Mouse (Mus musculus) testis, postnatal 14 days (tissue): ENCODE results near the gene Tnf.

ENCODE experiments used
- DNase-seq: peaks from one replicate; pipeline ENCODE4 v3.0.0; 2021; ENCODE audit warnings: low spot score

The Tnf gene

DNA sequence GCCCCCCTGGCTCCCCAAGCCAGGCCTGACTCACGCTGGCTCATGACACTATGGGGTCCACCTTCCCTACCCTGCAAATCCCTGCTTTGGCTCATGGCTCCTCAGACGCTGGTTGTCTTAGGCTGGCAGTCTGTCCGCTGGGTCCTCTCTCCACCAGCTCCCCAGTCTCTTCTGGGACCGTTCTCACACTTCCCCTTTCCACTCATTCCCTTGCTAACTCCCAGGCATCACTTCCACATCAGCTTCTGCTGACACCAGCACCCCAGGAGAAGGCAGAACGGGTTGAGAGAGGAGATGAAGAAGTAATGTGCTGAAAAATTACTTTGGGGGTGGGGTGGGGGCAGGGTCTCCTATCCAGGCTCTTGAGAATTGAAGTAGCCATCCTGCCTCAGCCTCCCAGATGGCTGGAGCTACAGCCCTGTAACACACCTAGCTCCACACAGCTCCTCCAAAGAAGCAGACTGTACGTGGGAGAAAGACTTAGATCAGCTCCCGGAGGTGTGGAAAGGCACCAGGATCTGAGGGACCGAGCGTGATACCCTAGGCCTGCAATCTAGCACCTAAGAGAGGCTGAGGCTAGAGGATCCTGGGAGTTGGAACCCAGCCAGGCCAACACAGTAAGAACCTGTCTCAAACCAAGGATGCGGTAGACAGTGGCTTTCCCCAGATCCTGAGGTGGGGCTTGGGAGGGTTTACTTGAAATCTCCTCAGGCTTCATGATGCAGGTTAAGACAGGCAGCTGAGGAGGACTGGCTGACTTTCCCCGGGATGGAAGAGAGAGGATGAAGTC is 29.2 kb downstream of the Tnf start:
- DNase-seq, result no peak

DNA sequence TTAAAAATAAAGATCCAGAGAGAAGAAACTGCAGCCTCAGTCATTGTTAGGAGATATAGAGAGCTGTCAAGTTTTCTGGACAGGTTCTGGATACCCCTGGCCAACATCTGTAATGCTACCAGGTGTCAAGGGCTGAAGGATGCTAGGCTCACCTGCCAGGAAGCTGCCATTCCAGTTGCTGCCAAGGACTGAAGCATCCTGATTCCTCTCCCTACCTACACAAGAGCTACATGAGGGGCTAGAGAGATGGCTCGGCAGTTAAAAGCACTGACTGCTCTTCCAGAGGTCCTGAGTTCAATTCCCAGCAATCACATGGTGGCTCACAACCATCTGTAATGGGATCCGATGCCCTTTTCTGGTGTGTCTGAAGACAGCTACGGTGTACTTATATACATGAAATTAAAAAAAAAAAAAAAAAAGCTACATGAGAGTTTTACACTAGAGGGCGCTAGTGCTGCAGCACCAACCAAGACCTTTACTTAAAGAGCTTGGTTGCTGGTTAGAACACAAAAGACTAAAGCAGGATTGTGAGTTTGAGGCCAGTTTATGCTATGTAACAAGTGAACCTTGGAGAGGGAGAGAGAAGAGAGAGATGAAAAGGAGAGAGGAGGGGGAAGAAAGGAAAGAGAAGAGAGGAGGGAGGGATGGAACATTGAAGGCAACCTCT is 33.1 kb downstream of the Tnf start:
- DNase-seq, result no peak

DNA sequence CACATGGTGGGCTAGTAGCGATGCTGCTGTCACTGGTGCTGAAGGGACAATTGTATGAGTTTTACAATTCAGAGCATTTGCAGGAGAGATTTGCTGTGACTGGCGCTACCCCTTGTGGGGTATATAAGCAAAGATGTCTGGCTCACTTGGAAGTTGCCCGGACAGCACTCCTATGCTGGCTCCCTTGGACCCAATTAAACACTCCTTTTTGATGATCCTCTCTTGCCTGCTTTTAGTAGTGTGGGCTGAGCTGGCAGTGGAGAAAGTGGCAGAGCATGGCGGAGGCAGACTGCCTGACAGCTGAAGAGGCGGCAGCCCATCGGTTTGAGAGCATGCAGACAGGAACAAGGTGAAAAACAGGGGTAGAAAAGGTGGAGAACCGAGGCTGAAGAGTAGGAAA is 34.0 kb downstream of the Tnf start:
- no peak for DNase-seq

DNA sequence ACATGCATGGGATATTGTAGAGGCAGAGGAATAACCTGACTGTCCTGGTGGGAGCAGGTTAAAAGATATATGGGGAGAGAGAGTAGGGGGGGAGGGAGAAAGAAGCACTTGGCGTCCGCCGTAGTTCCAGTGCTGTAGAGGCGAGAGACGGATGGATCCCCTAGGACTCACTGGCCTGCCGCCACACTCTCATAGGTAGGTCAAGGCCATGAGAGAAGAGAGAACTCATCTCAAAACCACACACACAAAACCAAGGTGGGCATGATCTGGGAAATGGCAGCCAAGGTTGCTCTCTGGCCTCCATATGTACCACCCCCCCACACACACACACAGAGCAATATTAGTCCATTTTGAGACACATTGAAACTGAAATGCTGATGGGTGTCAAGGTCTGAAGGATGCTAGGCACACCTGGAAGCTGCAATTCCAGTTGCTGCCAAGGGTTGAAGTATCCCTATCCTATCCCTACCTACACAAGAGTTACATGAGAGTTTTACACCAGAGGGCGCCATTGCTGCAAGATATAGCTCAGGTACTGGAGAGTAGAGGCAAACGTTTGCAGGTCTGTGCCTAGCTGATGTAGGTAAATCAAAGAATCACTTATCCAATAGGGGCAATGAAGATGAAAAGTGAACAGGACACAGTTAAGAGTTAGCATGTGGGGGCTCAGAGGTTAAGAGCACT is 35.3 kb downstream of the Tnf start:
- DNase-seq, result no peak

DNA sequence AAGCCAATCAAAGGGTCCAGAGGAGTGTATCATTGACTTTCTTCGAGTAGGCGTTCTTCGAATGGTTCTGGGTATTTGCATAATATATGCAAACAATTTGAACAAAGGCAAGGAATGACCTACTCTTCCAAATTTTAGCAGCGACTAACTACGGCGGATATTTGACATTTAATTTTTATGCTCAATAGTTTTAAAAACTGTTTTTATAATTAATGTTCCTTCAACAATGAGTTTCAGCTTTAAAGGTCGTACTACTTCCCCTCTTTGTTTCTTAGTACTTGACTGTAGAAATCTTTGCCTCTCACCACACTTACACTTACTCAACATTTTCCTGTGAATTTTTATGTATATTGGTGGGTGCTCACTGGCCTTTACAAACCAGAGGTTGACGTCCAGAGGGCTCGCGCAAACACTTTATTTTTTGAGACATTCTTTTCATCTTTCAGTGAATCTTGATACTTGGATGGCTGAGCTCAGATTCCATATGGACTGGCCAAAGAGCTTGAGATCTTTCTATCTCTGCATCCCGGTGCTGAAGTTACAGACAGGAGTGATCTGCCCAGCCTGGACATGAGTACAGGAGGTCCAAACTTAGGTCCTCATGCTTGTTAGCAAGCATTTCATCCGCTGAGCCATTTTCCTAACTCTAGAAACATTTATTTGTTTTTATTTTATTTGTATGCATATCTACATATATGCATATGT is 36.2 kb downstream of the Tnf start:
- no peak for DNase-seq

DNA sequence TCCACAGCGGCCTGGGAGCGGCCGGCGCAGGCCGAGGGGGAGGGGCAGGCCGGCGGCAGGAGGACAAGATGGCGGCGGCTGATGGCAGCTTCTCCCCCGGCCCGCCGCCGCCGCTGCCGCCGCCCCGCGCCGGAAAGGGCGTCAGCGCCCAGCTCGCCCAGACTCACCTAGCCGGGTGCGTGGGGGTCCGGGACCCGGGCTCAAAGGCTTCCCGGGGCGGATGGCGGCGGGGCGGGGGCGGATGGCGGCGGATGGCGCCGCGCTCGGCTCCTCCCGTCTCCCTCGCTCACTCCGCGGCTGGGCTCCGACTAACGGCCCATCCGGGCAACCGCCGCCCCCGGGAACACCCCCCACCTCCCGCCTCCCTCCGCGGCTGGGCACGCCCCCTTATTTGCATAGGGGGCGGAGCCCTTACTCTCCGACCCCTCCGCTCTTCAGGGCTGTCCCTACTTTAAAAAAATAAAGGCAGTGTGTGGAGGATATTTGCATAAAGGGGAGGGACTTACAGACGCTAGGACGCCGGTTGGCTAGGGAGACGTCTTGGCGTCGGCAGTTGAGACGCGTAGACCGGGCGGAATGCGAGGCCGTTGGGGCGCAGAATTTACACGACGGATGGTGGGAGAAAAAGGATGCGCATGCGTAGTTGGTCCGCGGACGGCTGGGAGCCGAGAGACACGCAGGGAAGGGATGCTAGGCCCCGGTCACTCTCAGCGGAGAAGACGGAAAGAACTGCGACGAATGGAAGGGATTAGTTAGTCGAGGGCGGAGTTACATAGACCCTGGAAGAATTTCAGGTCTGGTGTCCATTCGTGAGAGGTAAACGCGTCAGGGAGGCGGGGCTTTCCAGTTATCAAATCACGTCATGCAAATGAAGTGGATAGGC is 37.0 kb downstream of the Tnf start, which contains the start of gene Prrc2a:
TSS of gene Prrc2a (minus strand) at position 330 of the 883 bp plus-strand sequence.
- peak; percentile 100 for DNase-seq

DNA sequence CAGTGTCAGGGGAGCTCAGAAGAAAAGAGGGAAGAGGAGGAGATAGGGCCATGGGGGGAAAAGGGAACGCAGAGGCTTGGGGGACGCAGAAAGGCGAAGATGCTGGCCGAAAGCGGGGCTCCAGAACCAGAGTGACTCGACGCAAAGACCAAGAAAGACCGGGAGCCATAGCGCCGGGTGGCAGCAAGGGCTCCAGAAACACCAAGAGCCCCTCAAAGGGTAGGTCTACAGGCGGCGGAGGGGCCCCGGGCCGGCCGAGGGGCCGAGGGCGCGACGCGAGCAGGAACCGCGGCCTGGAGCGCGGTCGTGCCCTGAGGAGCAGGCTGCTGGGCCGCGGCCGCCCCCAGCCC is 37.6 kb downstream of the Tnf start:
- no peak for DNase-seq

DNA sequence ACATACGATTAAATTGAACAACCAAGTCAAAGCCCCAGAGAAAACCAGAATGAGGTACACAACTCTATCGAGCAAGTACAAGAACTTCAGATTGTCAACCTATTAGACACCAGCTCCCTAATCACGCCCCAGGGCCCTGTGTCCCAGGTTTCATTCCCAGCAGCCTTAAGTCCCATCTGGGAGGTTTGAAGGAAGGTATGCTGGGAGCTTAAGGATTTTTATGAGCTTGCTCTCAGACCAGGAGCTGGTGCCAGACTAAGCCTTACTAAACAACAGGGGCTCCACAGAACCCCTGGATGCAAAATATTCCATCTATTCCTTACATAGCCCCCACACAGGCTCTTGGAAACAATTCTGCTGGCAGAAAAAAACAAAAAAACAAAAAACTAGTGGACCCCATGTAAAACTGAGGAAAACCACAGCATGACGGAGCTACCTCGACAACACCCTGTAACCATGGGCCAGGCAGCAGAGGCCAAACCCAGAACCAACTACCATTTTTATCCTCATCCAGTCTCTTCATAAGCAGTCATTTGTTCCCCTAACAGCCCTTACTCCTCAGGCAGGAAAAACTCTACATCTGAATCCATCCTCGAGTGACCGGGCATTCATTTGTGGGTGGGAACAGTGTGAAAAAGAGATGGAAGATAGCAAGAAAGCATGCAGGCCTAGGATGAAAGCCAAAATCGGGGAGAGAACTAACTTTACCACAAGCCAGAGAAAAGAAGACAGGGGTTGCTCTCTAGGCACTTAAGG is 38.3 kb downstream of the Tnf start:
- DNase-seq, result no peak

DNA sequence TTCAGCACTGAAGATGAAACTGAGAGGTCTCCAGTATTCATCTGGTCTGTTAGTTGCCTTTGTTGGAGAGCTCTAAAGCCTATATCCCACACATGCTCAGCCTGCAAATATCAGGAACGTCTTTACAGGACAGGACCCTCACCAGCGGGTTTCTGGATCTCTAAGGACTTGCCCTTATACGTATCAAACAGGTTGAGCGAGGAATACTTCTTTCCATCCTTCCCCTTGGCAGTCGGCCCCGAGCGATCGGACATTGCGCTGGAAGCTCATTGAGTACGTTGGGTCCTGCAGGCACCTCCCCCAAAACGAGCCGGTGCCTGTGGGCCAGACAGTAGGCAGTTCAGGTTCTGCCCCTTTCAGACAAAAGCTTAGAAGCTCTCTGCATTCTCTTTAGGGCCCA is 39.1 kb downstream of the Tnf start:
- no peak for DNase-seq

DNA sequence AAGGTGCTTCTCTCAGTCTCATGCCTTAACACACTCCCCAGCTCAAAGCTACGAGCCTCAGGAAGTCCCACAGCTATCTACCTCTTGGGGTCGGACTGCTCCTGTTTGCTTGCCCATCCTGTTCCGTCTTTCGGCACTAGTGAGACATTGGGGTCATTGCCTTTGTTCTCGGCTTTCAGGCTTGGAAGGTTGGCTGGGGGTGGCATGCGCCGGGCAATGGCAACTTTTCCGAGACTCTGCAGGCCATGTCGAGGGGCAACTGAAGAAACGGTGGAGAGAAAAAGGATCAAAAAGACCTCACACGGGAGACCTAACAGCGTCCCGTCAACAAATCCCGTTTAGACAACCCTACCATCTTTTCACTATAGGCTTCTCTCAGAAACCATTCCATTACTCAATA is 39.7 kb downstream of the Tnf start:
- no peak for DNase-seq

DNA sequence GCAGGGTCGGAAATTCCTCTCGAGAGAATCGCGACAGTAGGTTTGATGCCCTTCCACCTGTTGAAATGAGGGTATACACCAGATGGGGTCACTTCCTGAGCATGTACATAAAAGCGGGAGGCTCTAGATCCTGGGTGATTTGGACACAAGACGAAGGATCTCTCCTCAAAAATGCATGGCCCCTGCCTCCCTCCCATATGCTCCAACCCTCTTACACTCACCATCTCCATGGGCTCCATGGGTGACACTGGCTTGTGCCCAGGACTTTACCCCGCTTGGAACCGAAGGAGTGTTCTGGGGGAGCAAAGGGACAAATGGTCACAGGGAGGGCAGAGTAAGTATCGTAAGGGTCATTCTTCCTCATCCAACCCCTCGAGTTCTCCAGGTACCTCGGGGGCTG is 40.4 kb downstream of the Tnf start:
- no peak for DNase-seq

DNA sequence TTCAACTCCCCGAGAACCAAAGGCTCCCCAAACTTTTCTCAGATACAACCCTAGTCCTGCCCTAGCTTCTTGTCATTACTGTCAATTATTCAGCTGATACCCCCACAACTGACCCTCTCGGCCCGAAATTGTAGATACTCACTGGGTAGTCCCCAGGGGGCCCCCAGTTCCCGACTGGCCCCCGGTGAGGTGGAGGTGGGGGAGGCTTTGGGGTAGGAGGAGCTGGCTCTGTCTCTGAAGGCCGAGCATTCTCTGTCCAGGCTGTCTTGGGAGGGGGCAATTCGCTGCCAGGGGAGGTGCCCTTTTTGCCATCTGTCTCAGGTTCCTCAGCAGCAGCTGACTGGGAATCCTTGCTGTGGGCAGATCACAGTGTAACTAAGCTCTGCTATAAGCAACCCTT is 42.2 kb downstream of the Tnf start:
- DNase-seq, result no peak

DNA sequence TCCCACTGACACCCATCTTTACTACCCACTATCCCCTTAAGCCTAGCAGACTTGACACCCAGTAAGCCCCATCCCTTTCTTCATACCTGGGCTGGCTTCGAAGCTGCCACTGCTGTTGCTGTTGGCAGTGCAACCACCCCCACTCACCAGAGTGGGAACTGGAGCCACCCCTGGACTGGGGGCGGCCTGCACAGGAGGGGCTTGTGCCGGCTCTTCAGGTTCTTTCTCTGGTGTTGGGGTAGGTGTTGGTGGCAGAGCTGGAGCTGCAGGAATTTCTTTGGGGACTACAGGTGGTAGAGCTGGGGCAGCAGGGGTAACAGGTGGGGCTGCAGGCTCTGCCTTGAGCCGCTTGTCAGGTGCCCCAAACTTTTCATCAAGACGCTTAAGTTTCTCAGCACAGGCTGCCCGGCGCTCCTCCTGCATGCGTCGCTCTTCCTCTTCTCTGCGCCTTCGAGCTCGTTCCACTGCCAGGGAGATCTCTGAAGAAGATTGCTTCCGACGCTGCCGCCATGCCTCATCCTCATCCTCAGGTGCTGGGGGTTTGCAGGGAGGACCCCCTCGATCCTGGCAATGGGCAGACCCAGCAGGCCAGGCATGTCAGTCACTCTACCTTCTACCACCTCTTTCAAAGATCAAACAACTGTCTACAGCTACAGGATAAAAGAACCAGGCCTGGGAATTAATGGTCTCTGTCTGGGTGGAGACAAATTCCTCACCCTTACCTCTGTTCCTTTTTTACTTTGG is 42.8 kb downstream of the Tnf start:
- no peak for DNase-seq

DNA sequence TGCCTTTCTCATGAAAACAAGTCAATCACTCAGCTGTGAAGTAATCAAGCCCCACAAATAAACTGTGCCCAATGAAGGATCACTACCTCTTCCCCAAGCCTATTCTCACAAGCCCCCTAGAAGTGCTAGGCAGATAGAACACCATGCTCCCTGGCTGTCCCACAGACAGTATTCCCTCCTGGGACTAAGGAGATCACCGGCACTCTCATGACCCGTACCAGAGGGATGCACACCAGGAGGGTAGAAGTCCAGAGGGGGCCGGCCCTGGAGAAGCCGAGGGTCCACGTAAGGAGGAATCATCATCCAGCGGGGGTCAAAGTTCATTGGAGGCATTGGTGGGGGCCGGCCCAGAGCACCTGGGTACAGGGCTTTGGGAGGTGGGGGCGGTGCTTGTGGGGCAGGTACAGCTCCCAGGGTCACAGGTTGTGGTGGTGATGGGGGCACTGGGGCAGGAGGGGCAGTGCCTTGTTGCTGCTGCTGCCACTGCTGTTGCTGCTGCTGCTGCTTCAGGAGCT is 44.1 kb downstream of the Tnf start:
- DNase-seq, result no peak

DNA sequence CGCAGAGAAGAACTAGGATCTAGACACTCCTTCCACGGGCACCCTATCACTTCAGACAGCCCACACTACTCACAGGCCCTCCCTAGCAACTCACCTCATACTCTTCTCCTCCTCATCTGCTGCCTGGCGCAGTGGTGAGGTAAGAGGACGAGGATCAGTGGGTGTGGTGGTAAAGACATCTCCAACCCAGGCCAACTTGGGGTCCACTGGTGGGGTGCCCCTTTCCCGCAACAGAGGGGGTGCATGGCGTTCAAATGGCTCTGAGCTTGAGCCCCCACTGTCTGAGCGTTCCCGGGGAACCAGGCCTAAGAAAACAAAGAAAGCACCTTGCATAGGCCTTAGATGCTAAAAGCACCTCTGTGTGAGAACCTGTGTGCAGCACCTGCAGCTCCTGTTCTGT is 44.6 kb downstream of the Tnf start:
- no peak for DNase-seq

DNA sequence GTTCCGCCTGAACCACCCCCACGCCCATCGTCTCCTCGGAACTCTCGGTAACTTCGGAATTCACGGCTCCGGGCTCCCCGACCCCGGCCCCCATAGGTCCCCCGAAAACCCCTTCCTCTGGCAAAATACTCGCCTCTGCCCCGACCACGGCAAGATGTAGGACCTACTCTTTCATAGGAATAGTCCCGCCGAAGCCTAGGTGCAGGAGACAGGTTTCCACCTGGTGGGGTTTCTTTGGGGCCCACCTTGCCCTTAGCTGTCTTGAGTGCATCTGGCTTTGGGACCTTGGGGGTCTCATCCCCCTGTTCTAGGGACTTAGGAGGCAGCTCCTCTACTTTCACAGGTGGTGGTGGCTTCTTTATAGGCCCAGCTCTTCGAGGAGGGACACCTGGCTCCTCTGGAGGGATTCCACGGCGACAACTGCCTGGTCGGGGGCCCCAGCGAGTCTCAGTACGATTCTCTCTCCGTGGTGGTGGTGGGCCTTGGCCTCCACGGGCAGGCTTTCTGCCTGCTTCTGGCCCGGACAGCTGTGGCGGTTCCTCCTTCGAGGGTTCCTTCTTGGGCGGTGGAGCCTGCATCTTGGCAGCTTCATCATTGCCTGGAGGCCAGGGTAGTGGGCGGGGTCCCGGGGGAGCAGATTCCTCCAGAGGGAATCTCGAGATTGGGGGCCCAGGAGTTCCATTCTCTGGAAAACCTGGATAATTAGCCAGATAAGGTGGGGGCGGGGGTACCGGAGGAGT is 45.2 kb downstream of the Tnf start:
- no peak for DNase-seq

DNA sequence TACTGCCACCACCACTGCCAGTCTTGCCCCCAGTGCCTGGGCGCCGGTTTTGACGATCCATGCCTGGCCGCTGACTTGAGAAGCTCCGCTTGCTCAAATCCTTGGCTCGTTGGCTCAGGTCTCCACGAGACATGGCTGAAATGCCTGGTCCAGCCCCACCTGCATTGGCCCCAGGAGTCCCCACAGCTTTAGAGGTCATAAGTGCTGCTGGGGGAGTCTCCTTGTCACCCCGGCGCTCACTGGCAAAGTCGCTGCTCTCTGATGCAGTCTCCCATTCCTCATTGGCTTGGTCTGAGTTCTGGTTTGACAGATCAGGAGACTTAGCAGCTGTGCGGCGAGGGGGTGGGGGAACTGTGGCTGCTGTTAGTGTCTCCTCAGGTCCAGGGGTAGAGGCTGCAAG is 46.4 kb downstream of the Tnf start:
- DNase-seq, result no peak

DNA sequence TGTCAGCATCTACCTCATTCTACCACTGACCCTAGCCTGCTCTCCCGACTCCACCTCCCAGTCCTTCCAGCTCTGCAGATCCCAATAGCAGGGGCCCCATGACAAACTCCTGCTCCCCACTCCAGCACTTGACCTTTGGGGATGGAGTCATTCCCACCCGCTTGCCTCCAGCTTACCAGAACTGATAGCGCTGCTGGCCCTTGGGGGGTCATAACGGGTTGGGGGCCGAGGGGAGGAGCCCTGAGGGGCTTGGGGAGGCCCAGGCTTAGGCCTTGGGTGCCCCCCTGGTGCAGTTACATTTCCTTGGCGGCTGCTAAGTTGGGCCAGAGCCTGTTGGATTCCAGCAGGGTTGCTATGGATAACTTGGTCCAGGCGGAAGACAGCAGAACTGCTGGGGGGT is 47.2 kb downstream of the Tnf start:
- DNase-seq, result no peak

DNA sequence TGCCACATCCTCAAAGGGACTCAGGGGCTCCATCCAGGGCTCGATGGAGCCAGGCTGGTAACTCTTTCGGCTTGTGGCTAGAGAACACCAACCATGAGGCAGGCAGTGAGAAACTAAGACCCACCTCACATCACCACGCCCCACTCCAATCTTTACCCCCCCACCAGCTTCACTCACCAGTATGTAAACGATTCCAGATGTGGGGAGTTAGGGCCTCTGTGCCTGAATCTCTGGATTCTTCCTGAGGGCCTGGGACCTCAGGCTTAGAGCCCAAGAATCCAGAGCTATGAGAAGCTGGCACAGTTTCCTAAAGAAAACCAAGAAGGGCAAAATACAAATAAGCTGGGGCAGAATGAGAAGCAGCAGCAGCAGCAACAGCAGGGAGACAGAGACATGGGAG is 47.9 kb downstream of the Tnf start:
- DNase-seq, result no peak
